Mouse (Mus musculus) gastrocnemius, adult 18-20 months (tissue): ENCODE measurements around the gene H2afb2. TPM values are rescaled to one million over a fixed set of nuclear protein-coding genes. Genes with fewer than 3 reads are reported as not detected.

ENCODE experiments used
- DNase-seq: peaks from one replicate; pipeline ENCODE4 v3.0.0; 2021; ENCODE audit warnings: low spot score
- long read RNA-seq, 2 experiments: library from polyadenylated mRNA; stranded (forward); transcript quantifications; one replicate each; pipeline ENCODE4 v2.0.0; 2021
- total RNA-seq, 2 experiments: library from RNA; stranded (reverse); gene quantifications; 2 replicates each; pipeline ENCODE4 v1.2.3; 2021

The H2afb2 gene
- not detected for total RNA-seq
- long read RNA-seq, experiment 1 = 0 reads
- long read RNA-seq, experiment 2 = 0 reads

GRCm38 (mm10) chrX:116680878-116681277 lies at the start of gene H2afb2:
TSS of gene H2afb2 (plus strand) at chrX:116681178.
- no peak for DNase-seq

Other genes with a start within 250 kb of the H2afb2 start
- not detected for gene Cpxcr1, start 232.2 kb upstream of the H2afb2 start, total RNA-seq